Mouse (Mus musculus): ENCODE results near the gene Cd55. TPM values are rescaled to one million over a fixed set of nuclear protein-coding genes. Genes with fewer than 3 reads are reported as not detected.
A peak's percentile ranks its signal among the peaks of the same experiment; 100 is the strongest.

Cd55 gene
- 4.3 and 5.2 TPM in 2 replicates for polyA plus RNA-seq (2014; fragmentation: Nextera tagmentation; extraction: Ambion mirVana)

- under 1% methylated on average over 43 of the region's 45 CpGs for WGBS
- Histone ChIP-seq H3K27me3 (ENCODE audit: control insufficient read depth, insufficient read depth, low read length) (no peaks in the 10 kb centered on the region), H3K9me3 (replicated peaks; ENCODE audit: control insufficient read depth, low read length) (no peaks in the 10 kb centered on the region), H3K4me1 (ENCODE audit: control insufficient read depth, insufficient read depth, low read length) (no peaks in the 10 kb centered on the region), H3K4me3 (ENCODE audit: low read depth, low read length) (peak within 1 kb of the TSS; percentile 52), H3K4me2 (ENCODE audit: low read depth, low read length) (peak within 1 kb of the TSS; percentile 87), H3K9ac (replicated peaks; ENCODE audit: low read length) (peak within 1 kb of the TSS; percentile 53), H3K27ac (replicated peaks; ENCODE audit: low read depth, low read length) (no peak within 1 kb of the TSS), H3K36me3 (replicated peaks; ENCODE audit: control insufficient read depth, insufficient read depth, low read depth, low read length) (no peaks in the 10 kb centered on the region)
- DNase-seq (ENCODE audit: low spot score) (peak; percentile 88), ATAC-seq (replicated peaks; ENCODE audit: insufficient number of reproducible peaks, low FRiP score, low TSS enrichment, low read depth) (peak; percentile 93)
Measured at GRCm38 (mm10) chr1:130462084-130462861, at the start of gene Cd55. TSS of gene Cd55 (minus strand) at chr1:130462744.

GRCm38 (mm10) chr1:130511823-130512370 lies 49.4 kb upstream of the Cd55 start:
- Histone ChIP-seq H3K9me3 (replicated peaks; ENCODE audit: control insufficient read depth, low read length) (no peaks in the 10 kb centered on the region), H3K27ac (replicated peaks; ENCODE audit: low read depth, low read length) (no peak overlapping the region), H3K4me2 (ENCODE audit: low read depth, low read length) (no peak overlapping the region), H3K9ac (replicated peaks; ENCODE audit: low read length) (no peak overlapping the region), H3K36me3 (replicated peaks; ENCODE audit: control insufficient read depth, insufficient read depth, low read depth, low read length) (no peaks in the 10 kb centered on the region), H3K27me3 (ENCODE audit: control insufficient read depth, insufficient read depth, low read length) (no peaks in the 10 kb centered on the region), H3K4me1 (ENCODE audit: control insufficient read depth, insufficient read depth, low read length) (no peaks in the 10 kb centered on the region), H3K4me3 (ENCODE audit: low read depth, low read length) (no peak overlapping the region)
- no peak for DNase-seq (ENCODE audit: low spot score)
- WGBS = 93% methylated on average over 3 of the region's 3 CpGs
- ATAC-seq (replicated peaks; ENCODE audit: insufficient number of reproducible peaks, low FRiP score, low TSS enrichment, low read depth) = no peak

GRCm38 (mm10) chr1:130508957-130509350 lies 46.4 kb upstream of the Cd55 start:
- DNase-seq (ENCODE audit: low spot score) (no peak), ATAC-seq (replicated peaks; ENCODE audit: insufficient number of reproducible peaks, low FRiP score, low TSS enrichment, low read depth) (no peak)
- Histone ChIP-seq H3K4me3 (ENCODE audit: low read depth, low read length) (no peak overlapping the region), H3K4me2 (ENCODE audit: low read depth, low read length) (no peak overlapping the region), H3K36me3 (replicated peaks; ENCODE audit: control insufficient read depth, insufficient read depth, low read depth, low read length) (no peaks in the 10 kb centered on the region), H3K27me3 (ENCODE audit: control insufficient read depth, insufficient read depth, low read length) (no peaks in the 10 kb centered on the region), H3K9me3 (replicated peaks; ENCODE audit: control insufficient read depth, low read length) (no peaks in the 10 kb centered on the region), H3K9ac (replicated peaks; ENCODE audit: low read length) (no peak overlapping the region), H3K27ac (replicated peaks; ENCODE audit: low read depth, low read length) (no peak overlapping the region), H3K4me1 (ENCODE audit: control insufficient read depth, insufficient read depth, low read length) (no peaks in the 10 kb centered on the region)
- WGBS = 56% methylated on average over 2 of the region's 2 CpGs

- H3K4me2 ChIP-seq (ENCODE audit: low read depth, low read length) = no peak overlapping the region
- no peak for ATAC-seq (replicated peaks; ENCODE audit: insufficient number of reproducible peaks, low FRiP score, low TSS enrichment, low read depth)
- no peak overlapping the region for H3K27ac ChIP-seq (replicated peaks; ENCODE audit: low read depth, low read length)
- H3K9ac ChIP-seq (replicated peaks; ENCODE audit: low read length) = no peak overlapping the region
- no peaks in the 10 kb centered on the region for H3K27me3 ChIP-seq (ENCODE audit: control insufficient read depth, insufficient read depth, low read length)
- H3K36me3 ChIP-seq (replicated peaks; ENCODE audit: control insufficient read depth, insufficient read depth, low read depth, low read length) = no peaks in the 10 kb centered on the region
- H3K9me3 ChIP-seq (replicated peaks; ENCODE audit: control insufficient read depth, low read length) = no peaks in the 10 kb centered on the region
- no peak overlapping the region for H3K4me3 ChIP-seq (ENCODE audit: low read depth, low read length)
- no peaks in the 10 kb centered on the region for H3K4me1 ChIP-seq (ENCODE audit: control insufficient read depth, insufficient read depth, low read length)
- 73% methylated on average over 6 of the region's 6 CpGs for WGBS
- peak; percentile 12 for DNase-seq (ENCODE audit: low spot score)
Measured at GRCm38 (mm10) chr1:130508030-130508956, 45.7 kb upstream of the Cd55 start.

GRCm38 (mm10) chr1:130507408-130507807 lies 44.9 kb upstream of the Cd55 start:
- no peak for ATAC-seq (replicated peaks; ENCODE audit: insufficient number of reproducible peaks, low FRiP score, low TSS enrichment, low read depth)
- Histone ChIP-seq H3K9ac (replicated peaks; ENCODE audit: low read length) (no peak overlapping the region), H3K9me3 (replicated peaks; ENCODE audit: control insufficient read depth, low read length) (no peaks in the 10 kb centered on the region), H3K4me2 (ENCODE audit: low read depth, low read length) (no peak overlapping the region), H3K4me1 (ENCODE audit: control insufficient read depth, insufficient read depth, low read length) (no peaks in the 10 kb centered on the region), H3K27me3 (ENCODE audit: control insufficient read depth, insufficient read depth, low read length) (no peaks in the 10 kb centered on the region), H3K27ac (replicated peaks; ENCODE audit: low read depth, low read length) (no peak overlapping the region), H3K36me3 (replicated peaks; ENCODE audit: control insufficient read depth, insufficient read depth, low read depth, low read length) (no peaks in the 10 kb centered on the region), H3K4me3 (ENCODE audit: low read depth, low read length) (no peak overlapping the region)
- 51% methylated on average over 2 of the region's 2 CpGs for WGBS
- peak; percentile 41 for DNase-seq (ENCODE audit: low spot score)

- DNase-seq (ENCODE audit: low spot score) (no peak), ATAC-seq (replicated peaks; ENCODE audit: insufficient number of reproducible peaks, low FRiP score, low TSS enrichment, low read depth) (no peak)
- Histone ChIP-seq H3K27me3 (ENCODE audit: control insufficient read depth, insufficient read depth, low read length) (no peaks in the 10 kb centered on the region), H3K9me3 (replicated peaks; ENCODE audit: control insufficient read depth, low read length) (no peaks in the 10 kb centered on the region), H3K27ac (replicated peaks; ENCODE audit: low read depth, low read length) (no peak overlapping the region), H3K4me1 (ENCODE audit: control insufficient read depth, insufficient read depth, low read length) (no peaks in the 10 kb centered on the region), H3K4me3 (ENCODE audit: low read depth, low read length) (no peak overlapping the region), H3K9ac (replicated peaks; ENCODE audit: low read length) (no peak overlapping the region), H3K36me3 (replicated peaks; ENCODE audit: control insufficient read depth, insufficient read depth, low read depth, low read length) (no peaks in the 10 kb centered on the region), H3K4me2 (ENCODE audit: low read depth, low read length) (no peak overlapping the region)
- WGBS = 76% methylated on average over 2 of the region's 2 CpGs
Measured at GRCm38 (mm10) chr1:130499962-130500361, 37.4 kb upstream of the Cd55 start.

- no peak overlapping the region for H3K4me3 ChIP-seq (ENCODE audit: low read depth, low read length)
- no peaks in the 10 kb centered on the region for H3K36me3 ChIP-seq (replicated peaks; ENCODE audit: control insufficient read depth, insufficient read depth, low read depth, low read length)
- no peak overlapping the region for H3K27ac ChIP-seq (replicated peaks; ENCODE audit: low read depth, low read length)
- no peaks in the 10 kb centered on the region for H3K4me1 ChIP-seq (ENCODE audit: control insufficient read depth, insufficient read depth, low read length)
- no peaks in the 10 kb centered on the region for H3K27me3 ChIP-seq (ENCODE audit: control insufficient read depth, insufficient read depth, low read length)
- H3K4me2 ChIP-seq (ENCODE audit: low read depth, low read length) = no peak overlapping the region
- no peak for ATAC-seq (replicated peaks; ENCODE audit: insufficient number of reproducible peaks, low FRiP score, low TSS enrichment, low read depth)
- DNase-seq (ENCODE audit: low spot score) = no peak
- H3K9me3 ChIP-seq (replicated peaks; ENCODE audit: control insufficient read depth, low read length) = no peaks in the 10 kb centered on the region
- no peak overlapping the region for H3K9ac ChIP-seq (replicated peaks; ENCODE audit: low read length)
Measured at GRCm38 (mm10) chr1:130498331-130498730, 35.8 kb upstream of the Cd55 start.

Data from embryonic facial prominence, embryonic 11.5 days (tissue).